In the genomic region with DNA sequence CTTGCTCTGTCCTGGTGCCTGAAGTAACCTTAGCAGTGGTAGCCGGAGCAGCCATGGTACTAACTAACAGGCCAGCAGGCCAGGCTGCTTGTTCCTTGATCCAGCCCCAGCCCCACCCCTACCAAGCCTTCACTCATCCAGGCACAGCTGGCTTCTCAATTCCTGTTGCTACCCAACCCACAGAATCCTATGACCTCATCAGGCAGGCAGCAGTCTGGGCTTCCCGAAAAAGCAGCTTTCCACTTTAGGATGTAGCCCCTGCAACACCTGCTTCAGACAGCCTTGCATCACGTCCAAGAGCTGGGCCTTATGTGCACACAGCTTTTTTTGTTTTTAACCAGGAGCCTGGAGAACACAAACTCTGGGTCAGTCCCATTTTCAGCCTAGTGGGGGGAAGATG, we compare ENCODE assay signal across 9 mouse cellular contexts.
DNase-seq lines count a peak whose midpoint lies in the region; ATAC-seq and TF ChIP-seq lines count a peak whose summit lies in the region.
"Had no signal": no experiment of that assay in that cellular context is flagged by ENCODE, and none has a peak within 500 bp of the region (broad histone marks: within the 10 kb centered on the region; RNA-seq: fewer than 3 reads in every experiment).

No protein-coding gene starts in this region.

- 22% methylated on average over 3 of the region's 3 CpGs for WGBS in heart, postnatal 0 days
- 30% methylated on average over 3 of the region's 3 CpGs for WGBS in hindbrain, embryonic 14.5 days
- WGBS in midbrain, embryonic 15.5 days = 23% methylated on average over 3 of the region's 3 CpGs
- 80% methylated on average over 3 of the region's 3 CpGs for WGBS in thymus, adult 2 months

- H3K36me3 ChIP-seq in heart, postnatal 0 days (replicated peaks; ENCODE audit: control insufficient read depth, insufficient read depth, low read length) = no peaks in the 10 kb centered on the region
- H3K36me3 ChIP-seq in hindbrain, embryonic 14.5 days (replicated peaks; ENCODE audit: control insufficient read depth, insufficient read depth) = no peaks in the 10 kb centered on the region
- H3K36me3 ChIP-seq in midbrain, embryonic 15.5 days (replicated peaks) = no peaks in the 10 kb centered on the region
- no peaks in the 10 kb centered on the region for H3K36me3 ChIP-seq in thymus, adult 2 months (ENCODE audit: control insufficient read depth, insufficient read depth, low read length)

- H3K27me3 ChIP-seq in heart, postnatal 0 days (ENCODE audit: control insufficient read depth, insufficient read depth, low read length) = no peaks in the 10 kb centered on the region
- H3K27me3 ChIP-seq in hindbrain, embryonic 14.5 days (ENCODE audit: control insufficient read depth, insufficient read depth, low read length) = no peaks in the 10 kb centered on the region
- H3K27me3 ChIP-seq in midbrain, embryonic 15.5 days (replicated peaks) = no peaks in the 10 kb centered on the region
- H3K27me3 ChIP-seq in thymus, adult 2 months (ENCODE audit: control insufficient read depth, insufficient read depth, low read length) = no peaks in the 10 kb centered on the region

- no peak for TF ChIP-seq CTCF in heart, postnatal 0 days (IDR thresholded peaks at IDR 0.05; ENCODE audit: low read depth)
- TF ChIP-seq CTCF in brain, embryonic 14.5 days (IDR thresholded peaks at IDR 0.05; ENCODE audit: borderline replicate concordance, extremely low read depth, insufficient read depth, insufficient read length) = no peak
- TF ChIP-seq CTCF in thymus, adult 2 months (IDR thresholded peaks at IDR 0.05; ENCODE audit: borderline replicate concordance, control insufficient read depth, extremely low read depth, insufficient read depth, low read length, poor library complexity) = no peak

- H3K4me3 ChIP-seq in heart, postnatal 0 days (ENCODE audit: low read depth, low read length) = no peak overlapping the region
- no peak overlapping the region for H3K4me3 ChIP-seq in hindbrain, embryonic 14.5 days (replicated peaks; ENCODE audit: low read length)
- H3K4me3 ChIP-seq in midbrain, embryonic 15.5 days = no peak overlapping the region
- H3K4me3 ChIP-seq in thymus, adult 2 months (ENCODE audit: control insufficient read depth, insufficient read depth, low read length) = no peak overlapping the region
- H3K4me3 ChIP-seq: megakaryocyte, embryonic 14.5 days had no signal

- peak overlapping the region; percentile 61 for H3K27ac ChIP-seq in heart, postnatal 0 days (ENCODE audit: low read depth)
- H3K27ac ChIP-seq in hindbrain, embryonic 14.5 days = no peak overlapping the region
- H3K27ac ChIP-seq in midbrain, embryonic 15.5 days = no peak overlapping the region
- H3K27ac ChIP-seq in thymus, adult 2 months (ENCODE audit: control insufficient read depth, insufficient read depth, low read length) = no peak overlapping the region

- DNase-seq in heart, postnatal 0 days (ENCODE audit: low spot score) = no peak
- DNase-seq in heart, adult 9 months (ENCODE audit: low spot score in 2 of 2) = no peak
- peak; percentile 83 for DNase-seq in brain, embryonic 14.5 days (ENCODE audit: low read depth)
- DNase-seq in hindbrain, embryonic 14.5 days (ENCODE audit: low spot score) = no peak
- no peak for DNase-seq in urinary bladder, postnatal 4 days (ENCODE audit: low spot score in 2 of 2)
- no peak for DNase-seq in spleen, adult 12 weeks (ENCODE audit: low spot score)
- no peak for DNase-seq in thymus, adult 2 months

- no peak for TF ChIP-seq POLR2A in brain, embryonic 14.5 days (IDR thresholded peaks at IDR 0.05; ENCODE audit: borderline replicate concordance, extremely low read depth, insufficient read depth, insufficient read length, poor library complexity, severe bottlenecking)
- TF ChIP-seq POLR2A in thymus, adult 2 months (IDR thresholded peaks at IDR 0.05; ENCODE audit: control insufficient read depth, extremely low read depth, insufficient read depth, low read length, poor library complexity) = no peak

- H3K9ac ChIP-seq in heart, postnatal 0 days (replicated peaks; ENCODE audit: low read depth, low read length) = no peak overlapping the region
- H3K9ac ChIP-seq in hindbrain, embryonic 14.5 days = no peak overlapping the region
- H3K9ac ChIP-seq in midbrain, embryonic 15.5 days = no peak overlapping the region

- no peaks in the 10 kb centered on the region for H3K9me3 ChIP-seq in heart, postnatal 0 days (replicated peaks; ENCODE audit: control insufficient read depth, low read length)
- H3K9me3 ChIP-seq in hindbrain, embryonic 14.5 days (ENCODE audit: control insufficient read depth, low read length) = no peaks in the 10 kb centered on the region
- no peaks in the 10 kb centered on the region for H3K9me3 ChIP-seq in midbrain, embryonic 15.5 days
- H3K9me3 ChIP-seq: megakaryocyte, embryonic 14.5 days had no signal

- ATAC-seq in heart, postnatal 0 days (ENCODE audit: insufficient read depth, low read depth) = peak; percentile 62
- peak; percentile 53; the same call in 1 of the 2 replicates for ATAC-seq in hindbrain, embryonic 14.5 days (ENCODE audit: low FRiP score)
- peak; percentile 25; the same call in 1 of the 2 replicates for ATAC-seq in midbrain, embryonic 15.5 days (replicated peaks)

- H3K4me2 ChIP-seq in heart, postnatal 0 days (ENCODE audit: low read depth, low read length) = no peak overlapping the region
- H3K4me2 ChIP-seq in hindbrain, embryonic 14.5 days (replicated peaks) = no peak overlapping the region
- no peak overlapping the region for H3K4me2 ChIP-seq in midbrain, embryonic 15.5 days

- TF ChIP-seq EP300 in heart, postnatal 0 days (IDR thresholded peaks at IDR 0.05; ENCODE audit: low read depth) = no peak

- H3K4me1 ChIP-seq in heart, postnatal 0 days (ENCODE audit: control insufficient read depth, insufficient read depth) = peaks cover 63% of the 10 kb centered on the region
- peaks cover 19% of the 10 kb centered on the region for H3K4me1 ChIP-seq in hindbrain, embryonic 14.5 days (replicated peaks; ENCODE audit: control insufficient read depth, insufficient read depth, low read length)
- peaks cover 36% of the 10 kb centered on the region for H3K4me1 ChIP-seq in midbrain, embryonic 15.5 days
- peaks cover 21% of the 10 kb centered on the region for H3K4me1 ChIP-seq in thymus, adult 2 months (replicated peaks; ENCODE audit: control insufficient read depth, insufficient read depth, low read length)
